Mouse (Mus musculus) embryonic facial prominence, embryonic 13.5 days (tissue): ENCODE data around the gene Zfp37. TPM values are rescaled to one million over a fixed set of nuclear protein-coding genes. Genes with fewer than 3 reads are reported as not detected.
"Not testable (repeated sequence)": the region's sequence is repeated elsewhere in the genome, so short reads cannot be mapped to it uniquely, and the experiment has no call there.

Experiments
- ATAC-seq: fragments of 200-750 bp; cut with Nextera tagmentation; 2 replicates; pipeline ENCODE4 v1.8.0; 2017; ENCODE audit warnings: low read depth; ENCODE audit not compliant: insufficient number of reproducible peaks, insufficient read depth, low FRiP score, low TSS enrichment
- H3K27ac ChIP-seq: fragments of 300-500 bp; sonication (generic); 2 replicates; pipeline ENCODE4 v1.5.1; 2015; ENCODE audit warnings: moderate library complexity, mild to moderate bottlenecking, inconsistent platforms
- H3K27me3 ChIP-seq: fragments of 300-500 bp; sonication (generic); 2 replicates; pipeline ENCODE4 v1.6.1; 2015; ENCODE audit warnings: mild to moderate bottlenecking, inconsistent platforms
- H3K36me3 ChIP-seq: fragments of 300-500 bp; sonication (generic); 2 replicates; pipeline ENCODE4 v1.6.1; 2015; ENCODE audit warnings: mild to moderate bottlenecking, inconsistent platforms
- H3K4me1 ChIP-seq: fragments of 300-500 bp; sonication (generic); 2 replicates; pipeline ENCODE4 v1.6.1; 2015; ENCODE audit warnings: inconsistent platforms
- H3K4me2 ChIP-seq: fragments of 300-500 bp; sonication (generic); 2 replicates; pipeline ENCODE4 v1.6.1; 2015; ENCODE audit warnings: moderate library complexity, mild to moderate bottlenecking, inconsistent platforms
- H3K4me3 ChIP-seq: fragments of 300-500 bp; sonication (generic); 2 replicates; pipeline ENCODE4 v1.5.1; 2015; ENCODE audit warnings: mild to moderate bottlenecking, inconsistent platforms
- H3K9ac ChIP-seq: fragments of 300-500 bp; sonication (generic); 2 replicates; pipeline ENCODE4 v1.6.1; 2015; ENCODE audit warnings: mild to moderate bottlenecking, inconsistent platforms
- H3K9me3 ChIP-seq: fragments of 300-500 bp; sonication (generic); 2 replicates; pipeline ENCODE4 v1.6.1; 2016; ENCODE audit warnings: inconsistent platforms
- WGBS: fragments of 180-500 bp; shearing (Covaris S2); methylation state at CpG from one replicate; pipeline ENCODE4 v1.1.7; 2015; ENCODE audit warnings: mixed read lengths; 5-methylcytosine and 5-hydroxymethylcytosine counted together
- polyA plus RNA-seq: library from polyadenylated mRNA; unstranded; fragments of >200 nt; fragmentation: Nextera tagmentation; extraction: Ambion mirVana; gene quantifications from 2 replicates; pipeline ENCODE4 v1.2.1, GENCODE M21; 2015

The Zfp37 gene
- polyA plus RNA-seq, 1 experiment from 2014 or later = 11.8 TPM

- peak; percentile 95 for ATAC-seq
Measured at GRCm38 (mm10) chr4:62207851-62208695, 22.8 kb downstream of the Zfp37 start.

DNA sequence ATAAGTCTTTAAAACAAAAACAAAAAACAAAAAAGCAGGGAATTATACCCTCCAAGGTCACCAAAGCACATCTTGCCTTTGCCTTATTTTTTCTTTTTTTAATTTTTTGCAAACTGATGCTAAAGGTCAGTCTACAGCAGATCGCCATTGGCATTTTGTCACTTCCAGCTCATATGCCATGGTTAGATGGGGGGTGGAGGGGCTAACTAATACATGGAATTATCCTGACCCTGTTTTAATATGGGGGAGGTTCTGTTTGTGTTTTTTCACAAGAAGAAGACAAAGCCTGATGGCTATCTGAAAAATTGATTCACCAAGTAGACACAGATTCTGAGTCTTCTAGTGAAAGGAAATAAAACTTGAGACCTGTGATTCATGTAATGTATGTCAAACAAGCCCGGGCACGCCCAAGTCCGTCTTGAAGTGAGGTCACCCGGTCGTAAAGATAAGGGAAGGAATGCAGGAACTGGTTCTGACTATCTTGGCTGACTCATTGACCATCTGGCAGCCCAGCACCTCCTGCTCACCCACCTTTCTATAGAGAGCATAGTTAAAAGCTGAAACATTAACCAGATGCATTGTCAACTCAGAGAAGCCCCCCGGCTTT is 30.8 kb downstream of the Zfp37 start:
- Histone ChIP-seq H3K27ac (no peak overlapping the region), H3K9me3 (peaks cover 17% of the 10 kb centered on the region), H3K9ac (no peak overlapping the region), H3K27me3 (no peaks in the 10 kb centered on the region), H3K36me3 (peaks cover 92% of the 10 kb centered on the region), H3K4me3 (no peak overlapping the region), H3K4me2 (no peak overlapping the region), H3K4me1 (no peaks in the 10 kb centered on the region)
- 91% methylated on average over 7 of the region's 7 CpGs for WGBS
- no peak for ATAC-seq

More at GRCm38 (mm10) chr4:62207851-62208695, 22.8 kb downstream of the Zfp37 start:
- peak overlapping the region; percentile 96 for H3K27ac ChIP-seq
- no peaks in the 10 kb centered on the region for H3K9me3 ChIP-seq
- under 1% methylated on average over 45 of the region's 45 CpGs for WGBS
- no peaks in the 10 kb centered on the region for H3K27me3 ChIP-seq
- peak overlapping the region; percentile 78 for H3K9ac ChIP-seq
- H3K36me3 ChIP-seq = peaks cover 17% of the 10 kb centered on the region
- peak overlapping the region; percentile 65 for H3K4me2 ChIP-seq
- H3K4me1 ChIP-seq = peaks cover 17% of the 10 kb centered on the region
- H3K4me3 ChIP-seq = peak overlapping the region; percentile 63

GRCm38 (mm10) chr4:62188778-62189177 is 42.1 kb downstream of the Zfp37 start:
- Histone ChIP-seq H3K36me3 (peaks cover 59% of the 10 kb centered on the region), H3K4me2 (no peak overlapping the region), H3K9ac (no peak overlapping the region), H3K4me1 (no peaks in the 10 kb centered on the region), H3K9me3 (peaks cover 58% of the 10 kb centered on the region), H3K27ac (no peak overlapping the region), H3K4me3 (no peak overlapping the region), H3K27me3 (no peaks in the 10 kb centered on the region)
- ATAC-seq = no peak

GRCm38 (mm10) chr4:62177282-62177681 is 53.6 kb downstream of the Zfp37 start:
- Histone ChIP-seq H3K9ac (no peak overlapping the region), H3K4me3 (no peak overlapping the region)
- WGBS = 45% methylated on average over 5 of the region's 5 CpGs

DNA sequence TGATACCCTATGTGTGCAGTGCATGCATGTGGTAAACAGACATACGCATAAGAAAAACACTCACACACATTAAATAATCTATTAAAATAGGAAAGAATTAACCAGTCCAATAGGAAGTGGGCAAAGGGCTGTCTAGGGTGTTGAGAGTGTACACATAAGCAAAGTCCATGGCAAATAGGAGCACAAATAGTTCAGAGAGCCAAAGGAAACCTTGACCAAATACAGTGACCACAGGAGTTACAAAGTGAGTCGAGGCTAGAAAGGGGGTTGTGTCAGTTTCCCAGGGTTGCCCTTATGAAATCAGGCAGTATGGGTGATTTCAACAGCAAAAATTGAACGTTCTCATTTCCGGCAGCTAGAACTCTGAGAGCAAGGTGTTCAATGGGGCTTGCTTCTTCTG is 56.4 kb downstream of the Zfp37 start:
- no peak overlapping the region for H3K4me3 ChIP-seq
- H3K27ac ChIP-seq = no peak overlapping the region
- no peak for ATAC-seq
- H3K4me2 ChIP-seq = no peak overlapping the region
- H3K4me1 ChIP-seq = no peaks in the 10 kb centered on the region
- H3K9ac ChIP-seq = no peak overlapping the region
- 88% methylated on average over 4 of the region's 4 CpGs for WGBS
- no peaks in the 10 kb centered on the region for H3K36me3 ChIP-seq
- no peaks in the 10 kb centered on the region for H3K9me3 ChIP-seq
- H3K27me3 ChIP-seq = no peaks in the 10 kb centered on the region

More at GRCm38 (mm10) chr4:62177282-62177681, 53.6 kb downstream of the Zfp37 start:
- no peak overlapping the region for H3K27ac ChIP-seq
- no peak overlapping the region for H3K4me2 ChIP-seq
- H3K4me1 ChIP-seq = no peaks in the 10 kb centered on the region
- ATAC-seq = no peak
- H3K27me3 ChIP-seq = no peaks in the 10 kb centered on the region
- H3K36me3 ChIP-seq = no peaks in the 10 kb centered on the region
- no peaks in the 10 kb centered on the region for H3K9me3 ChIP-seq

DNA sequence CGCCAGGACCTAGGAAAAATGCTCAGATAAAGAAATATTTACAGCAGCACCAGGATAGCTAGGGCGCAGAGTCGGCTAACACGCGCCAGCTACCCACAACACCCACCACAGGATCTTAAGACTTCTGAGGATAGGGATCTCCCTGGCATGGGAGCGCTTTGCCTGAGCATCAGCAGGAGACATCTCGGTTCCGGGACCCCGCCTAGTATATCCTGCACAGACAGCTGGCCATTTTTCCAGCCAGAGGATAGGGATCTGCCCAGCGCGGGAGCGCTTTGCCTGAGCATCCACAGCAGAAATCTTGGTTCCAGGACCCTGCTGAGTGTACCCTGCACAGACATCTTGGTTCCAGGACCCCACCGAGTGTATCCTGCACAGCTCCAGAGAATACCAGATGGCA is 63.2 kb downstream of the Zfp37 start:
- WGBS = 92% methylated on average over 13 of the region's 13 CpGs
- H3K27ac ChIP-seq, H3K9ac ChIP-seq, H3K4me1 ChIP-seq, H3K4me3 ChIP-seq, ATAC-seq, H3K36me3 ChIP-seq, H3K27me3 ChIP-seq, H3K9me3 ChIP-seq, H3K4me2 ChIP-seq: not testable (repeated sequence)

- Histone ChIP-seq H3K4me1 (no peaks in the 10 kb centered on the region), H3K36me3 (no peaks in the 10 kb centered on the region), H3K4me2 (no peak overlapping the region), H3K9me3 (0 out of 2 replicates have a peak, but pooled peaks cover 2% of the 10 kb centered on the region), H3K27me3 (no peaks in the 10 kb centered on the region), H3K9ac (no peak overlapping the region), H3K4me3 (no peak overlapping the region), H3K27ac (no peak overlapping the region)
- WGBS = 70% methylated on average over 1 of the region's 1 CpGs
- ATAC-seq = no peak
Measured at GRCm38 (mm10) chr4:62158401-62158800, 72.4 kb downstream of the Zfp37 start.

GRCm38 (mm10) chr4:62150811-62151210 is 80.0 kb downstream of the Zfp37 start, which contains the start of gene Mup21:
Mup21 (minus strand) TSS chr4:62150863.
- no peaks in the 10 kb centered on the region for H3K9me3 ChIP-seq
- H3K36me3 ChIP-seq = no peaks in the 10 kb centered on the region
- H3K27ac ChIP-seq = no peak within 1 kb of the TSS
- ATAC-seq = no peak
- H3K4me3 ChIP-seq = no peak within 1 kb of the TSS
- no peaks in the 10 kb centered on the region for H3K4me1 ChIP-seq
- H3K4me2 ChIP-seq = no peak within 1 kb of the TSS
- WGBS = 81% methylated on average over 2 of the region's 2 CpGs
- H3K9ac ChIP-seq = no peak within 1 kb of the TSS
- H3K27me3 ChIP-seq = no peaks in the 10 kb centered on the region

Other genes starting within 250 kb of the Zfp37 start
- gene Mup20, start 176.9 kb downstream of the Zfp37 start, polyA plus RNA-seq = not detected in 2 replicates
- not detected in 2 replicates for gene Mup3, start 143.7 kb downstream of the Zfp37 start, polyA plus RNA-seq
- not detected in 2 replicates for gene Mup21, start 80.2 kb downstream of the Zfp37 start, polyA plus RNA-seq
- 19.0 and 20.2 TPM in 2 replicates for gene Slc31a2, start 31.5 kb upstream of the Zfp37 start, polyA plus RNA-seq
- 25.5 and 30.0 TPM in 2 replicates for gene Fkbp15, start 129.5 kb upstream of the Zfp37 start, polyA plus RNA-seq
- gene Slc31a1, start 129.7 kb upstream of the Zfp37 start, polyA plus RNA-seq = 42.8 and 43.7 TPM in 2 replicates
- 203 and 210 TPM in 2 replicates for gene Cdc26, start 177.6 kb upstream of the Zfp37 start, polyA plus RNA-seq
- gene Prpf4, start 177.8 kb upstream of the Zfp37 start, polyA plus RNA-seq = 25.5 and 26.4 TPM in 2 replicates
- not detected in 2 replicates for gene Rnf183, start 204.2 kb upstream of the Zfp37 start, polyA plus RNA-seq
- 7.6 and 8.0 TPM in 2 replicates for gene Wdr31, start 239.8 kb upstream of the Zfp37 start, polyA plus RNA-seq
- gene Bspry, start 249.0 kb upstream of the Zfp37 start, polyA plus RNA-seq = 5.4 and 5.5 TPM in 2 replicates